Mouse (Mus musculus) limb, embryonic 14.5 days (tissue): ENCODE results near the gene Cmbl. TPM values are rescaled to one million over a fixed set of nuclear protein-coding genes. Genes with fewer than 3 reads are reported as not detected.
A peak's percentile ranks its signal among the peaks of the same experiment; 100 is the strongest.

ENCODE experiments used
- ATAC-seq: fragments of 200-750 bp; cut with Nextera tagmentation; 2 replicates; pipeline ENCODE4 v1.8.0; 2017; ENCODE audit warnings: low read depth, moderate number of reproducible peaks, moderate TSS enrichment; ENCODE audit not compliant: low FRiP score
- DNase-seq: peaks from one replicate; pipeline ENCODE4 v3.0.0-alpha.2; 2015; ENCODE audit warnings: low spot score
- H3K27ac ChIP-seq: fragments of 300-500 bp; sonication (generic); replicated peaks from 2 replicates; pipeline ENCODE4 v1.5.1; 2014; ENCODE audit warnings: low read depth, mild to moderate bottlenecking, low read length, moderate library complexity, mixed read lengths
- H3K27me3 ChIP-seq: fragments of 300-500 bp; sonication (generic); 2 replicates; pipeline ENCODE4 v1.6.1; 2014; ENCODE audit warnings: low read length, mixed read lengths; ENCODE audit not compliant: control insufficient read depth, insufficient read depth
- H3K36me3 ChIP-seq: fragments of 300-500 bp; sonication (generic); 2 replicates; pipeline ENCODE4 v1.6.1; 2014; ENCODE audit warnings: mild to moderate bottlenecking, low read length, moderate library complexity, mixed read lengths; ENCODE audit not compliant: control insufficient read depth, insufficient read depth
- H3K4me1 ChIP-seq: fragments of 300-500 bp; sonication (generic); 2 replicates; pipeline ENCODE4 v1.6.1; 2014; ENCODE audit warnings: antibody characterized with exemption, low read length, mixed read lengths; ENCODE audit not compliant: control insufficient read depth, insufficient read depth
- H3K4me2 ChIP-seq: fragments of 300-500 bp; sonication (generic); replicated peaks from 2 replicates; pipeline ENCODE4 v1.6.1; 2014; ENCODE audit warnings: low read depth, mild to moderate bottlenecking, low read length, moderate library complexity; ENCODE audit not compliant: severe bottlenecking
- H3K4me3 ChIP-seq: fragments of 300-500 bp; sonication (generic); replicated peaks from 2 replicates; pipeline ENCODE4 v1.5.1; 2014; ENCODE audit warnings: low read length
- H3K9ac ChIP-seq: fragments of 300-500 bp; sonication (generic); 2 replicates; pipeline ENCODE4 v1.6.1; 2014; ENCODE audit warnings: mild to moderate bottlenecking, low read depth, low read length, moderate library complexity; ENCODE audit not compliant: severe bottlenecking
- H3K9me3 ChIP-seq: fragments of 300-500 bp; sonication (generic); 2 replicates; pipeline ENCODE4 v1.6.1; 2016; ENCODE audit warnings: low read length; ENCODE audit not compliant: control insufficient read depth
- POLR2A ChIP-seq: fragments of 200-500 bp; IDR thresholded peaks from 2 replicates; pipeline ENCODE4 v1.8.0; 2012; ENCODE audit warnings: inconsistent platforms, mild to moderate bottlenecking, moderate library complexity, borderline replicate concordance; ENCODE audit not compliant: insufficient read depth, insufficient read length; ENCODE audit errors: extremely low read depth
- WGBS: fragments of 180-500 bp; shearing (Covaris S2); extraction: QIAGEN DNeasy Blood & Tissue Kit; methylation state at CpG from one replicate; pipeline ENCODE4 v1.1.7; 2014; 5-methylcytosine and 5-hydroxymethylcytosine counted together
- polyA plus RNA-seq, 2 experiments: library from polyadenylated mRNA; depleted of rRNA in 1 of 2; stranded (reverse) in 1 of 2; unstranded in 1 of 2; fragments of >200 nt; fragmentation: Nextera tagmentation in 1 of 2; extraction: Ambion mirVana in 1 of 2; gene quantifications; 2 replicates each; pipeline versions ENCODE4 v1.2.1 to v1.2.3; 2012 to 2014

The Cmbl gene
- polyA plus RNA-seq, 2 experiments, result 2.2 to 3.0 TPM

DNA sequence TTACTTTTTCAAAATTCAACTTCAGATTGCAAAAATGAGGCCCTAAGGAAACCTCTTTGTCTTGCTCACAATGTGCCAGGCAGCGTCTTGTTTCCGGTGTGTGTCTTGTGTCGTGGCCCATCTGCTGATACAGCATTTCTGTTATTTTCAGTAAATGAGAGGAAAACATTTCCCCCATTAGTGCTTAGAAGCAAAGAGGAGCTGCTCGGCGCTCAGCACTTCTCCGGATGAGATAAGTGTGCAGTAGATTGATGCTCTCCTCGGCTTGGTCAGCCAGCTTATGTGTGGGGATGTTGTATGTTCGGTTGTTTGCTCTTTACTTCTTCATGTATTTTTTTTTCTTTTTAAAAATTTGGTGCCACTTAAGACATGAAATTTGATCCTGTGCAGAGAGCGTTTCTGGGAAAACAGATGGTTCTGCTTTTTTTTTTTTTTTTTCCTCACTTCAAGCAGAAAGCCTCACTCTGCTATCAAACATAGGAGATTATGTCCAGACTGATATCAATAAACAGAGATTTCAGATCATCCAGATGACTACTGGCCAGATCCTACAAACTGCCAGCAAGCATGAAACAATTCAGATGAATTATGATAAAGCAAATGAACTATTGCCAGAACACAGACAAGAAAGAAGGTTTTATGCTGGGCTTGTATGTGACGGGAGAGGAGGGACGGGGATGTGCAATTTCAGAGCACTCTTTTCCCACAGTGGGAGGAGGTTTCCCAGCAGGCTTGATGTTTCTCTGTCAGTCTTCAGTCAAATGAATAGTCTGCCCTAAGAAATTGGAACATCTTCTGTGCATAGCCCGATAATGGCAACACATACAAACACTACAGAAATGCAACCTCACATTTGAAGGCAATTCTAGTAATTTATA is 62.3 kb downstream of the Cmbl start:
- Histone ChIP-seq H3K27me3 (no peaks in the 10 kb centered on the region), H3K4me1 (peaks cover 5% of the 10 kb centered on the region), H3K4me2 (no peak overlapping the region), H3K27ac (peak overlapping the region; percentile 48; the same call in 1 of the 2 replicates), H3K36me3 (no peaks in the 10 kb centered on the region), H3K9ac (peak overlapping the region; percentile 16; the same call in 1 of the 2 replicates), H3K9me3 (no peaks in the 10 kb centered on the region), H3K4me3 (no peak overlapping the region)
- DNase-seq, result no peak
- no peak for ATAC-seq
- 37% methylated on average over 12 of the region's 12 CpGs for WGBS
- no peak for TF ChIP-seq POLR2A

DNA sequence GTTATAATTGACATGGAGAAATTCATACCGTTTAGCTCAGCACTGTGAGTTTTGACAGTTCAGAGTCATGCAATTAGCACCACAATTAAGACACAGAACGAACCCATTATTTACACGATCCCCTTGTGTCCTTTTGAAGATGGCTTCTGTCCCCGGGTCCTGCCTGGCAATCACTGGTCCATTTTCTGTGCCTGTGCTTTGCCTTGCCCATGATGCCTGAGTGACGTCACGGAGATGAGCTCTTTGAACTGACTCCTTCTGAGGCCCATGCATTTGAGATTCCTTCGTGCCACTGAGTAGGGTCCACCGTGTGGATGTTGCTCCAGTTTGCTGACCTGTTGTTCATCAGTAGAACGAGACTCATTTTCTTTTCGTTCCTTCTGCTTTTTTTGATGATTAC is 63.0 kb downstream of the Cmbl start:
- ATAC-seq, result no peak
- 73% methylated on average over 10 of the region's 10 CpGs for WGBS
- TF ChIP-seq POLR2A, result no peak

GRCm38 (mm10) chr15:31629556-31629955 is 64.4 kb downstream of the Cmbl start:
- Histone ChIP-seq H3K27ac (no peak overlapping the region), H3K4me2 (no peak overlapping the region), H3K4me1 (peaks cover 5% of the 10 kb centered on the region), H3K9ac (no peak overlapping the region), H3K27me3 (no peaks in the 10 kb centered on the region), H3K36me3 (no peaks in the 10 kb centered on the region), H3K4me3 (no peak overlapping the region), H3K9me3 (0 out of 2 replicates have a peak, but pooled peaks cover 5% of the 10 kb centered on the region)
- DNase-seq, result no peak
- 91% methylated on average over 3 of the region's 3 CpGs for WGBS
- TF ChIP-seq POLR2A, result no peak
- no peak for ATAC-seq

More for the DNA sequence above, 63.0 kb downstream of the Cmbl start:
- no peak overlapping the region for H3K9ac ChIP-seq
- no peaks in the 10 kb centered on the region for H3K9me3 ChIP-seq
- peaks cover 5% of the 10 kb centered on the region for H3K4me1 ChIP-seq
- no peaks in the 10 kb centered on the region for H3K36me3 ChIP-seq
- DNase-seq, result no peak
- H3K27ac ChIP-seq, result no peak overlapping the region
- H3K4me2 ChIP-seq, result no peak overlapping the region
- H3K4me3 ChIP-seq, result no peak overlapping the region
- no peaks in the 10 kb centered on the region for H3K27me3 ChIP-seq

DNA sequence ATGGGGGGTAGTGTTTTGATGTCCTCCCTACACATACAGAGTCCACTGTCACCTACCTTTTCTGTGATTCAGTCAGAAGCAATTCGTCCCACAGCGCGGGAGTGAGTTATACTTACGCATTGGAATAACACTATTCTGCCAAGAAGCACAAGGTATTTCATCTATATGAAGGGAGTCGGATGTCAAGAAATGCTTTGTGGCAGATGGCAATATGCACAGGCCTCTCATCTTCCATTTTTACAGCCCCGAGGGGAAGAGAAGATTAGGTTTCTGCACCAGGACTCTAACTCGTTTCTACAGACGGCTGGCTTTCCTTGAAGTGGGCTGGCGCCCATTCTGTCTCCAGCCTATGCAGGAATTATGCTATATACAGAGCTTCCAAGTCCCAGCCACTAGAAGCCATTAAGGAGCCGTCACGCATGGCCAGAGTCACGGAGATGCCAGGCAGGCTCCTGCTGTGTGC is 66.2 kb downstream of the Cmbl start:
- ATAC-seq (peak; percentile 55), DNase-seq (peak; percentile 51)
- TF ChIP-seq POLR2A, result no peak
- Histone ChIP-seq H3K4me3 (no peak overlapping the region), H3K4me2 (no peak overlapping the region), H3K27ac (no peak overlapping the region), H3K36me3 (no peaks in the 10 kb centered on the region), H3K27me3 (no peaks in the 10 kb centered on the region), H3K9me3 (0 out of 2 replicates have a peak, but pooled peaks cover 5% of the 10 kb centered on the region), H3K4me1 (peaks cover 5% of the 10 kb centered on the region), H3K9ac (no peak overlapping the region)
- WGBS, result 41% methylated on average over 12 of the region's 12 CpGs

GRCm38 (mm10) chr15:31632478-31632877 is 67.3 kb downstream of the Cmbl start:
- Histone ChIP-seq H3K9me3 (0 out of 2 replicates have a peak, but pooled peaks cover 5% of the 10 kb centered on the region), H3K4me1 (peaks cover 2% of the 10 kb centered on the region; the same call in 1 of the 2 replicates), H3K4me3 (no peak overlapping the region), H3K9ac (no peak overlapping the region), H3K4me2 (no peak overlapping the region), H3K36me3 (no peaks in the 10 kb centered on the region), H3K27me3 (no peaks in the 10 kb centered on the region), H3K27ac (no peak overlapping the region; the same call in 1 of the 2 replicates)
- no peak for TF ChIP-seq POLR2A
- WGBS, result 70% methylated on average over 4 of the region's 4 CpGs
- ATAC-seq (no peak), DNase-seq (no peak)
